Mouse (Mus musculus) bone marrow macrophage, adult 2 months (primary cell): ENCODE measurements around the gene Tmem160.

Experiments used
- CTCF ChIP-seq: IDR thresholded peaks from 2 replicates; pipeline ENCODE4 v1.5.1; 2012; ENCODE audit warnings: low read depth, mild to moderate bottlenecking, low read length, moderate library complexity
- POLR2A ChIP-seq: IDR thresholded peaks from 2 replicates; pipeline ENCODE4 v1.6.1; 2012; ENCODE audit warnings: mild to moderate bottlenecking, low read depth, low read length, borderline replicate concordance

DNA sequence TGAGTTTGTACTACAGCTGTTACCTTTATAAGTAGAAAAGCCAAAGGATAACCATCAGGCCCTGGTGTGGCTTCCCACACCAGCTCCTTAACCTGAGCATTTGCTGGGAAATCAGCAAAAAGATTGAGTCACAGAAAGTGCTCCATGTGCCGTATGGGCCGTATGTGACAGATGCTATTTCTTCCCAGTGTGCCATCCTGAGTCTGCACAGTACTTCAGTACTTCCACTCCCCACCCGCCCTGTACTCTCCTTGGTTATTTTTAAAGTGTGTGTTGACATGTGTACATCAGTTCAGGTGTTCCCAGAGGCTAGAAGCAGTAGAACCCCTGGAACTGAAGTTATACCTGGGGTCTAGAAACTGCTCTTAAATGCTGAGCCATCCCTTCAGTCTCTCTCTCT, 45.6 kb upstream of the Tmem160 start:
- TF ChIP-seq CTCF (no peak), POLR2A (no peak)
